Mouse (Mus musculus): Measurements from ENCODE around the gene Fam19a4.

GRCm38 (mm10) chr6:96843944-96844343 is 216.3 kb downstream of the Fam19a4 start:
- no peak for TF ChIP-seq CTCF (IDR thresholded peaks at IDR 0.05; ENCODE audit: extremely low read depth, insufficient read depth, low read length)
- no peak for TF ChIP-seq POLR2A (IDR thresholded peaks at IDR 0.05; ENCODE audit: extremely low read depth, insufficient read depth, low read length)

All from cortical plate, adult 2 months (tissue).